Mouse (Mus musculus) thymus, adult 2 months (tissue): ENCODE data around the gene Engase.

Experiments
- CTCF ChIP-seq: fragments of 200-500 bp; IDR thresholded peaks from 2 replicates; pipeline ENCODE4 v1.5.1; 2012; ENCODE audit warnings: mild to moderate bottlenecking, control low read depth, low read length, moderate library complexity, borderline replicate concordance; ENCODE audit not compliant: control insufficient read depth, poor library complexity, insufficient read depth; ENCODE audit errors: extremely low read depth
- POLR2A ChIP-seq: fragments of 200-500 bp; IDR thresholded peaks from 2 replicates; pipeline ENCODE4 v1.6.1; 2012; ENCODE audit warnings: mild to moderate bottlenecking, low read length, control low read depth, moderate library complexity; ENCODE audit not compliant: control insufficient read depth, poor library complexity, insufficient read depth; ENCODE audit errors: extremely low read depth

GRCm38 (mm10) chr11:118530313-118530712 lies 53.7 kb downstream of the Engase start:
- TF ChIP-seq POLR2A (no peak), CTCF (no peak)
